Mouse (Mus musculus): Measurements from ENCODE around the gene Zfp128.

DNA sequence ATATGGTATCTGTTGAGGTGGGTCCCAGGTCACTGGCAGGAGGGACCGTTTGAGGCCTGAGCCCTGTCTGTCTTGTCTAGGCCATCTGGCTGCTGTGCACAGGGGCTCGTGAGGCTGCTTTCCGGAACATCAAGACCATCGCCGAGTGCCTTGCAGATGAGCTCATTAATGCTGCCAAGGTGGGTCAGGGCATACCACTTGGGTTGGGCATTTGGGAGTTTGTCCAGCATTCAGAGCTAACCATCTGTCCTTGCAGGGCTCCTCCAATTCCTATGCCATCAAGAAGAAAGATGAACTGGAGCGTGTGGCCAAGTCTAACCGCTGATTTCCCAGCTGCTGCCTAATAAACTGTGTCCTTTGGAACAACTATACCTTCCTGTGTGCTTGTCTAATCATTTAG lies 45.3 kb downstream of the Zfp128 start:
- no peak for TF ChIP-seq CTCF (IDR thresholded peaks at IDR 0.05; ENCODE audit: low read depth, low read length)
- no peak for TF ChIP-seq POLR2A (IDR thresholded peaks at IDR 0.05; ENCODE audit: insufficient read depth, low read length)

Data from ES-Bruce4 (cell line).